Mouse (Mus musculus) C2C12 (cell line): Measurements from ENCODE around the gene Id1. TPM values are rescaled to one million over a fixed set of nuclear protein-coding genes. Genes with fewer than 3 reads are reported as not detected.

Source experiments
- H3K27me3 ChIP-seq: one replicate; pipeline ENCODE4 v1.6.1; 2011; ENCODE audit not compliant: control insufficient read depth, insufficient read depth, insufficient read length
- H3K36me3 ChIP-seq: one replicate; pipeline ENCODE4 v1.6.1; 2011; ENCODE audit not compliant: control insufficient read depth, insufficient read depth
- H3K4me3 ChIP-seq: one replicate; pipeline ENCODE4 v1.5.1; 2011; ENCODE audit warnings: mild to moderate bottlenecking, control low read depth; ENCODE audit not compliant: poor library complexity, insufficient read depth, severe bottlenecking
- H3K79me2 ChIP-seq: one replicate; pipeline ENCODE4 v1.6.1; 2011; ENCODE audit not compliant: control insufficient read depth, insufficient read depth
- H3K79me3 ChIP-seq: one replicate; pipeline ENCODE4 v1.6.1; 2011; ENCODE audit warnings: low read depth, control low read depth
- H3ac ChIP-seq: one replicate; pipeline ENCODE3; 2011; ENCODE audit warnings: low read depth; ENCODE audit not compliant: control insufficient read depth, insufficient read length
- CEBPB ChIP-seq: IDR thresholded peaks from one replicate; pipeline ENCODE4 v1.6.1; 2011; ENCODE audit warnings: low read depth, mild to moderate bottlenecking, control low read depth, moderate library complexity
- CTCF ChIP-seq: IDR thresholded peaks from one replicate; pipeline ENCODE4 v1.5.1; 2011; ENCODE audit not compliant: control insufficient read depth, insufficient read depth, insufficient read length
- FOSL1 ChIP-seq: IDR thresholded peaks from one replicate; pipeline ENCODE4 v1.8.0; 2011; ENCODE audit warnings: mild to moderate bottlenecking, low read length; ENCODE audit not compliant: poor library complexity, insufficient read depth, severe bottlenecking
- MAX ChIP-seq: IDR thresholded peaks from one replicate; pipeline ENCODE4 v1.6.1; 2011; ENCODE audit warnings: mild to moderate bottlenecking, control low read depth
- MYOD1 ChIP-seq: IDR thresholded peaks from one replicate; pipeline ENCODE4 v1.6.1; 2011; ENCODE audit warnings: low read depth; ENCODE audit not compliant: control insufficient read depth, insufficient read length
- MYOG ChIP-seq: IDR thresholded peaks from one replicate; pipeline ENCODE4 v1.6.1; 2011; ENCODE audit not compliant: control insufficient read depth, insufficient read length; ENCODE audit errors: extremely low read depth
- USF1 ChIP-seq: IDR thresholded peaks from one replicate; pipeline ENCODE4 v1.6.1; 2011; ENCODE audit warnings: low read depth, mild to moderate bottlenecking, control low read depth, moderate library complexity
- microRNA-seq: library from miRNA; unstranded; fragments of <30 nt; microRNA quantifications from one replicate; pipeline ENCODE4, GENCODE M21; 2019; ENCODE audit warnings: borderline microRNAs expressed
- polyA plus RNA-seq: library from polyadenylated mRNA; unstranded; fragments of >200 nt; fragmentation: generic; extraction: Trizol; gene quantifications from one replicate; pipeline ENCODE4 v1.2.1, GENCODE M21; 2012; ENCODE audit warnings: missing spikeins

The Id1 gene
- polyA plus RNA-seq, 1 experiment, result 503 TPM

DNA sequence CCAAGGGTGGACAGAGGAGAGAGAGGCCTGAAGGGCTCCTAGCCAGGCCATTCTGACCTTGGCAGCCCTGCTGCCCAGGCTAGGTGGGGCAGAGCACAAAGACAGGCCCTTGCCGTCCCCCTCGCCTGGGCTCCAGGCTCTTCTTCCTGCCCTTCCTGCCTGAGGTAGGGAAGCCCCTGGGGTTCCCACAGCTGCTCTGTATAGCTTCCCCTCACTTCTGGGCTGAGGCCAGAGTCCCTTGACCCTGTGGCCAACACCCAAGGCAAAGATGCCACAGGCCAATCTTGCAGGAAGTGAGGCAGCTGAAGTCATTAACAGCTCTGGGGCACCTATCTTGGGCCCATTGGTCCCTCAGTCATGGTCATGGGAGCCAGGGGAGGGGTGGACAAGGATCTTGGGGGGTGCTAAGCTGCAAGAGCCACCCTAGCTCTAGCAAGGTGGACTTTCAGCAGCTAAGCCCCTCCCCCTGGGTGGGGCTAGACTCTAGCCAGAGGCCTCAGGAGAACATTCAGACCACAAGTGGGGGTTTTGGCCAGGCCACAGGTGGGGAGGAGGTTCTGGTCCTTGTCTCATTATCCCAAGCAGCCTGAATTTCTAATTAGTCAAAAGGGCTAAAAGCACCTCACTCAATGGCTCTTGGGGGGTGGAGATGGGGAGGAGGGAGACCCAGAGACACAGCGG lies 45.1 kb downstream of the Id1 start:
- Histone ChIP-seq H3ac (no peak overlapping the region), H3K79me3 (peaks cover 19% of the 10 kb centered on the region), H3K4me3 (no peak overlapping the region), H3K79me2 (peaks cover 49% of the 10 kb centered on the region), H3K27me3 (no peaks in the 10 kb centered on the region), H3K36me3 (peaks cover 57% of the 10 kb centered on the region)
- TF ChIP-seq MYOG, result no peak

DNA sequence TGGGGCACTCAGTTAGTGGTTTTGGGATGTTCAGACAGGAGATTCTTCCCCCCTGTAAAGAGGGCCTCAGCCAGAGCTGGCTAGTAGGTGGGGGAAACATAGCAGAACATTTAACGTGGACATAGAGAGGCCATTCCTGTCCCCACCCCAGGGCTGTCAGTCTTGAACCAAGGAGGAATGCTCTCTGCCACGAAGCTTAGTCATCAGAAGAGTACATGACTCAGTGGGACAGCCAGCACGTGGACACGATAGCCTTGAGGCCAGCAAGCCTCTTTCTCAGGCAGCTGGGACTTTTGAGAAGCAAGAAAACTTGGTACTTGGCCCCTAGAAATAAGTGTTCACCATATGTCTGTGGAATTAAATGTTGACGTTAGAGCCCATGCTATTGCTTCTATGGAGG lies 46.6 kb downstream of the Id1 start:
- Histone ChIP-seq H3K4me3 (no peak overlapping the region), H3K36me3 (peaks cover 63% of the 10 kb centered on the region), H3ac (no peak overlapping the region), H3K79me3 (peaks cover 32% of the 10 kb centered on the region), H3K27me3 (no peaks in the 10 kb centered on the region), H3K79me2 (peaks cover 63% of the 10 kb centered on the region)
- TF ChIP-seq FOSL1 (peak; percentile 29), MYOG (no peak), MAX (peak; percentile 98), CTCF (no peak), CEBPB (no peak), USF1 (peak; percentile 86)

DNA sequence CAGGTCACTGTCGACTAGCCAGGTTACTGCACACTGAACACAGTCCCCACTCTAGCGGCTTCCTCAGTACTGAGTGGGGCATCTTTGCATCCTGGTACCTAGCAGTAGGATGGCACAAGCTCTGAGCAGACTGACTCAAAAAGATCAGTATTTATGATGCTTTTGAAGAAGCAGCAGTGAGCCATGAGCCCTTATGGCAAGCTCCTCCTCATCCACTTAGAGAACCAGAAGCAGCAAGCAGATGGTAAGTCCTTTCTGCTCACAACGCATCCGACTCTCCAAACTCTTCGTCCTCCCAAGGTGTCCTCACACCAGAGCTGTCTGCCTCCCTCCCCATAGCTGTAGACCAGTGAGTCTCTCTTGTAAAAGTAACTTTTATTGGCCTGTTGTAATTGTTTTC lies 47.2 kb downstream of the Id1 start:
- TF ChIP-seq USF1, result no peak
- TF ChIP-seq CEBPB, result no peak
- TF ChIP-seq CTCF, result no peak
- no peak for TF ChIP-seq MYOD1
- TF ChIP-seq MYOG, result no peak
- TF ChIP-seq MAX, result no peak
- TF ChIP-seq FOSL1, result no peak
- Histone ChIP-seq H3K79me3 (peaks cover 38% of the 10 kb centered on the region), H3ac (no peak overlapping the region), H3K4me3 (no peak overlapping the region), H3K27me3 (no peaks in the 10 kb centered on the region), H3K79me2 (peaks cover 69% of the 10 kb centered on the region), H3K36me3 (peaks cover 59% of the 10 kb centered on the region)

DNA sequence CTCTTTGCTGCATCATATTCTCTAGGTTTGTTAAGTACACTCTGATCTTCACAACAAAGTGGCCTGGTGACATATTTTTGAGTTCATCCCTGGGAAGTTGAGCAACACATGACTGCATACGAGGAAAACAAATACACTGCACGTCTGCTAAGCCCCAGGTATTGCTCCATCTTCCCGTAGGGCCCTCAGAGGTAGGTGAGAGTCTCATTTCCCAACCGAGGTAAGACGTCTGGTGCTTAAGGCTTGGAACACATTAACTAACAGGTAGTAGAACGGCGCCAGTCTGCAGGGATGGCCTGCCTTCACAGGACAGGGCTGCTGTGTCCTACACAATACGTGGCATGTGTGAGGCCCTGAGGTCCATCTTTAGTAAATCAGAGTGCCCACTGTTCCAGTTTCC lies 48.6 kb downstream of the Id1 start:
- Histone ChIP-seq H3K4me3 (no peak overlapping the region), H3K36me3 (peaks cover 54% of the 10 kb centered on the region), H3K79me2 (peaks cover 82% of the 10 kb centered on the region), H3K79me3 (peaks cover 40% of the 10 kb centered on the region), H3ac (no peak overlapping the region), H3K27me3 (no peaks in the 10 kb centered on the region)
- TF ChIP-seq USF1, result no peak
- TF ChIP-seq MYOG, result no peak
- TF ChIP-seq CTCF, result no peak
- no peak for TF ChIP-seq CEBPB
- TF ChIP-seq FOSL1, result no peak
- TF ChIP-seq MAX, result no peak
- no peak for TF ChIP-seq MYOD1

DNA sequence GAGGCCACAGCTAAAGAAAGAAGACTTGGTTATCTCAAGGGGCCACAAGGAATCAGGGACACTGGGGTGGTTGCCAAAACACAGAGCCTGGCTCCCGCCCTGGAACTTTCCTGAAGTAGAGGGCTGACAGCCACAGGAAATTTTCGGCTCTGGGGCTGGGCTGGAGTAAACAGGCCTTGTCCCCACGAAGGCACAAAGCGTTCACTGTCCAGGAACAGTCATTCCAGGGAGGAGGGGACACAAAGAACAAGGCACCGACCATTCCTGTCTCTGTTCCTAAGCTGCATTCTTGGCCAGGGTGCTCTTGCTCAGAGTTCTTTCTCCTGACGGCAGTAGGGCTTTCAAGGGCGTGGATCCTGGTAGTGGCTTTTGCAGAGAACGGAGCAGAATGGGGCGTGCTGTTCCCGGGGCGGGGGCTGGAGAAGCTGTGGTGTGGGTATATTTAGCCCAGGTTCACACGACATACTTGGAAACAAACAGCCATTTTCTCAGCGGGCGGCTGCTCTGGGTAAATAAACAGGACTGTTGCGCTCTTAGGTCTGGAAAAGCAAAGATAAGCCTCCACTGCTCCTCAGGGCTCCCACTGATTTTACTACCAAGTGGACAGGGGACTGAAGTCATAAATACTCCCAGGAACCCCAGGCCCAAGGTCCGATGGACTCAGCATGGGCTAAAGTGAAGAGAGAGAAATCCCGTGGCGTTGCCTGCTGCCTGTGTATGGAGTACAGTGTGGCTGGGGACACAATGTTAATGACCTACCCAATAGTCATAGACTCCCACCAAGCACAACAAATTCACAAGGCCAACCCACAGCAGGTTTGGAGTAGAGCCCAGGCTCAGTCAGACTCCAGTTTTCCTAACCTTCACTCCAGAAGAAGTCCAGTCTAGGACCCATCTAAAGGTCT lies 49.6 kb downstream of the Id1 start:
- H3K79me2 ChIP-seq, result peaks cover 93% of the 10 kb centered on the region
- TF ChIP-seq MYOD1 (no peak), MAX (no peak), USF1 (no peak), MYOG (no peak)
- H3K36me3 ChIP-seq, result peaks cover 51% of the 10 kb centered on the region
- peaks cover 48% of the 10 kb centered on the region for H3K79me3 ChIP-seq
- H3ac ChIP-seq, result no peak overlapping the region
- H3K27me3 ChIP-seq, result no peaks in the 10 kb centered on the region
- H3K4me3 ChIP-seq, result no peak overlapping the region

Small RNAs within 50 kb of the gene (microRNA-seq; reads per million reads assigned to microRNA genes)
- not detected for gene Gm23802

Other genes starting within 250 kb of the Id1 start
- not detected for gene Defb22, start 246.1 kb upstream of the Id1 start, polyA plus RNA-seq
- not detected for gene Defb26, start 224.6 kb upstream of the Id1 start, polyA plus RNA-seq
- gene Defb28, start 218.0 kb upstream of the Id1 start, polyA plus RNA-seq, result 0.57 TPM
- not detected for gene Defb29, start 196.2 kb upstream of the Id1 start, polyA plus RNA-seq
- not detected for gene Gm17416, start 166.9 kb upstream of the Id1 start, polyA plus RNA-seq
- not detected for gene Defb21, start 163.5 kb upstream of the Id1 start, polyA plus RNA-seq
- not detected for gene Defb19, start 155.9 kb upstream of the Id1 start, polyA plus RNA-seq
- not detected for gene Defb45, start 136.9 kb upstream of the Id1 start, polyA plus RNA-seq
- gene Defb36, start 131.9 kb upstream of the Id1 start, polyA plus RNA-seq, result not detected
- 3.6 TPM for gene Defb25, start 113.2 kb upstream of the Id1 start, polyA plus RNA-seq
- 38.7 TPM for gene Rem1, start 109.3 kb upstream of the Id1 start, polyA plus RNA-seq
- gene H13, start 66.8 kb upstream of the Id1 start, polyA plus RNA-seq, result 136 TPM
- gene Mcts2, start 49.2 kb upstream of the Id1 start, polyA plus RNA-seq, result 24.7 TPM
- 0.39 TPM for gene Cox4i2, start 17.9 kb downstream of the Id1 start, polyA plus RNA-seq
- gene Bcl2l1, start 95.5 kb downstream of the Id1 start, polyA plus RNA-seq, result 67.3 TPM
- gene Tpx2, start 111.7 kb downstream of the Id1 start, polyA plus RNA-seq, result 54.8 TPM
- gene Mylk2, start 175.1 kb downstream of the Id1 start, polyA plus RNA-seq, result 3.9 TPM
- gene Foxs1, start 197.0 kb downstream of the Id1 start, polyA plus RNA-seq, result 55.0 TPM
- 0.06 TPM for gene Dusp15, start 215.4 kb downstream of the Id1 start, polyA plus RNA-seq
- 0.16 TPM for gene Ttll9, start 226.2 kb downstream of the Id1 start, polyA plus RNA-seq